Mouse (Mus musculus) ES-CJ7 (cell line): Measurements from ENCODE around the gene Tead4.
"Not testable (repeated sequence)": the region's sequence is repeated elsewhere in the genome, so short reads cannot be mapped to it uniquely, and the experiment has no call there.

Experiments used
- DNase-seq: peaks from one replicate; pipeline ENCODE4 v3.0.0; 2011; ENCODE audit warnings: low read depth, low spot score

The Tead4 gene

GRCm38 (mm10) chr6:128300134-128301001, at the start of gene Tead4:
Gene Tead4, minus strand, starts transcription at chr6:128300823.
- DNase-seq = peak; percentile 75

- DNase-seq = no peak
These were observed 49.1 kb upstream of the Tead4 start for GRCm38 (mm10) chr6:128349711-128350110.

GRCm38 (mm10) chr6:128346782-128347181, 46.2 kb upstream of the Tead4 start:
- DNase-seq = no peak

GRCm38 (mm10) chr6:128345623-128346022, 45.0 kb upstream of the Tead4 start:
- no peak for DNase-seq

GRCm38 (mm10) chr6:128341956-128342723, 41.5 kb upstream of the Tead4 start:
- DNase-seq = peak; percentile 42

GRCm38 (mm10) chr6:128338876-128339275, 38.3 kb upstream of the Tead4 start:
- no peak for DNase-seq

GRCm38 (mm10) chr6:128337467-128337866, 36.8 kb upstream of the Tead4 start:
- no peak for DNase-seq

GRCm38 (mm10) chr6:128334397-128335124, 33.9 kb upstream of the Tead4 start:
- peak; percentile 97 for DNase-seq

- DNase-seq = peak; percentile 86
These were observed 17.7 kb upstream of the Tead4 start for GRCm38 (mm10) chr6:128318317-128318716.

GRCm38 (mm10) chr6:128315597-128315996, 15.0 kb upstream of the Tead4 start:
- peak; percentile 62 for DNase-seq

GRCm38 (mm10) chr6:128314796-128315195, 14.2 kb upstream of the Tead4 start:
- peak; percentile 57 for DNase-seq

- peak; percentile 91 for DNase-seq
These were observed 7.7 kb upstream of the Tead4 start for GRCm38 (mm10) chr6:128308311-128308710.

- no peak for DNase-seq
These were observed 4.2 kb upstream of the Tead4 start for GRCm38 (mm10) chr6:128304801-128305200.

GRCm38 (mm10) chr6:128302640-128303039, 2.0 kb upstream of the Tead4 start:
- DNase-seq = not testable (repeated sequence)

GRCm38 (mm10) chr6:128301891-128302290, 1.3 kb upstream of the Tead4 start:
- DNase-seq = peak; percentile 84

GRCm38 (mm10) chr6:128301458-128301857, 835 bp upstream of the Tead4 start:
- DNase-seq = no peak

GRCm38 (mm10) chr6:128299292-128300133, 1.1 kb downstream of the Tead4 start:
- no peak for DNase-seq

GRCm38 (mm10) chr6:128298246-128298645, 2.4 kb downstream of the Tead4 start:
- DNase-seq = no peak

- DNase-seq = no peak
These were observed 3.8 kb downstream of the Tead4 start for GRCm38 (mm10) chr6:128296750-128297393.
